In the genomic region with DNA sequence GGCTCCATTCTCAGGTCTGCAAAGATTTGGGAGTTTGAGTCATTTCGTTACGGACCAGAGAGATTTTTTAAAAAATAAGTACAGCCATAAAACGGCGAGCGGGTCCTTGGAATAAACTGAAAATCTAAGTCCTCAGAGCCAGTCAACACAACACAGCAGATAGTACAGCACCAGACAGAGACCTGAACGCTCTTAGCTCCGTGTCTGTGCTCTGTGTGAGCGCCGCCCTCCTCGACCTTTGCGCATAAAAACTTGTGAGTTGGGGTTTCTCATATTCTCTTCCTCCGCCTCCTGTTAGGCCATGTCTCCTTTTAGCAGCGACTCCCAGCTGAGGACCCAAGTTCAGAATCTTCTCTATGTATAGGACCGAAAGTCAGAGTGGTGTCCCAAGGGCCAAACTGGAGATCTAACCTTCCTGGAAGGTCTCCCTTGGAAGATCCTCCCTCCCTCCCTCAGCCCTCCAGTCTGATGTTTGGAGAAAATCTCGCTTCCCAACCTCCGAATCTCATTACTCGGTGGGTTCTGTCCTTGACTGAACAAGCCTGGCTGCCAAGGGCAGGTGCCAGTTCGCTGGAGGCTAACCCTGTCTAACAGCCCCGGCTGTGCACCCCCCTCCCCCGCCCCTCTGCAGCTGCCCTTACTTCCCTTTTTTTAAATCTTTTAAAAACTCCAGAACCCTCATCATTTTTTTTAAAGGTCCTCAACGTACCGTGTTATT, we compare ENCODE assay signal across 8 mouse cellular contexts.
A peak's percentile ranks its signal among the peaks of the same experiment; 100 is the strongest.
DNase-seq lines count a peak whose midpoint lies in the region; ATAC-seq and TF ChIP-seq lines count a peak whose summit lies in the region.

No protein-coding gene starts in this region.

- 2% methylated on average over 22 of the region's 22 CpGs for WGBS in heart, embryonic 10.5 days
- 4% methylated on average over 22 of the region's 22 CpGs for WGBS in heart, postnatal 0 days
- under 1% methylated on average over 22 of the region's 22 CpGs for WGBS in cerebellum, adult 2 months

- H3K36me3 ChIP-seq in heart, embryonic 10.5 days: no peaks in the 10 kb centered on the region
- no peaks in the 10 kb centered on the region for H3K36me3 ChIP-seq in heart, postnatal 0 days (replicated peaks; ENCODE audit: control insufficient read depth, insufficient read depth, low read length)

- peak overlapping the region; percentile 68 for H3K4me2 ChIP-seq in heart, postnatal 0 days (ENCODE audit: low read depth, low read length)

- peaks cover 51% of the 10 kb centered on the region; the same call in 1 of the 2 replicates for H3K27me3 ChIP-seq in heart, embryonic 10.5 days (ENCODE audit: insufficient read depth, poor library complexity, severe bottlenecking)
- peaks cover 79% of the 10 kb centered on the region for H3K27me3 ChIP-seq in heart, postnatal 0 days (ENCODE audit: control insufficient read depth, insufficient read depth, low read length)
- H3K27me3 ChIP-seq in cerebellum, adult 2 months (ENCODE audit: control insufficient read depth, insufficient read depth, low read length): peaks cover 11% of the 10 kb centered on the region; the same call in 1 of the 2 replicates

- H3K4me1 ChIP-seq in heart, embryonic 10.5 days: peaks cover 11% of the 10 kb centered on the region; the same call in 1 of the 2 replicates
- H3K4me1 ChIP-seq in heart, postnatal 0 days (ENCODE audit: control insufficient read depth, insufficient read depth): no peaks in the 10 kb centered on the region
- no peaks in the 10 kb centered on the region for H3K4me1 ChIP-seq in cerebellum, adult 2 months (ENCODE audit: control insufficient read depth, insufficient read depth, low read length)

- H3K4me3 ChIP-seq in heart, embryonic 10.5 days: peak overlapping the region; percentile 62
- peak overlapping the region; percentile 50 for H3K4me3 ChIP-seq in heart, postnatal 0 days (ENCODE audit: low read depth, low read length)
- H3K4me3 ChIP-seq in cerebellum, adult 2 months (replicated peaks; ENCODE audit: insufficient read depth, low read depth, low read length): no peak overlapping the region

- ATAC-seq in heart, postnatal 0 days (ENCODE audit: insufficient read depth, low read depth): no peak
- peak; percentile 52 for ATAC-seq in megakaryocyte progenitor cell, adult 5-6 weeks (replicated peaks; ENCODE audit: poor library complexity)

- peak overlapping the region; percentile 16; the same call in 1 of the 2 replicates for H3K27ac ChIP-seq in heart, embryonic 10.5 days
- H3K27ac ChIP-seq in heart, postnatal 0 days (ENCODE audit: low read depth): no peak overlapping the region
- no peak overlapping the region for H3K27ac ChIP-seq in cerebellum, adult 2 months (ENCODE audit: insufficient read depth, low read length)

- no peak for DNase-seq in heart, embryonic 10.5 days (ENCODE audit: low spot score)
- DNase-seq in heart, postnatal 4 days: no peak
- peak; percentile 73 for DNase-seq in MN1 (ENCODE audit: low spot score)
- DNase-seq in heart, postnatal 0 days (ENCODE audit: low spot score): no peak
- DNase-seq in cerebellum, adult 2 months: no peak
- DNase-seq in frontal cortex, postnatal 36 days (ENCODE audit: low spot score in 2 of 2): no peak
- DNase-seq in thymus, adult 18-20 months: no peak

- H3K9ac ChIP-seq in heart, postnatal 0 days (replicated peaks; ENCODE audit: low read depth, low read length): no peak overlapping the region

- no peak for TF ChIP-seq CTCF in heart, postnatal 0 days (IDR thresholded peaks at IDR 0.05; ENCODE audit: low read depth)
- no peak for TF ChIP-seq CTCF in cerebellum, adult 2 months (IDR thresholded peaks at IDR 0.05; ENCODE audit: borderline replicate concordance, insufficient read depth, low read depth, low read length)

- TF ChIP-seq EP300 in heart, postnatal 0 days (IDR thresholded peaks at IDR 0.05; ENCODE audit: low read depth): no peak

- H3K9me3 ChIP-seq in heart, embryonic 10.5 days: no peaks in the 10 kb centered on the region
- H3K9me3 ChIP-seq in heart, postnatal 0 days (replicated peaks; ENCODE audit: control insufficient read depth, low read length): no peaks in the 10 kb centered on the region

- TF ChIP-seq POLR2A in cerebellum, adult 2 months (IDR thresholded peaks at IDR 0.05; ENCODE audit: borderline replicate concordance, insufficient read depth, low read length): no peak
